Mouse (Mus musculus) lung, adult 2 months (tissue): ENCODE results near the gene Rreb1. TPM values are rescaled to one million over a fixed set of nuclear protein-coding genes. Genes with fewer than 3 reads are reported as not detected.

Source experiments
- DNase-seq: peaks from one replicate; pipeline ENCODE4 v3.0.0; 2022
- H3K4me1 ChIP-seq: fragments of 200-500 bp; 2 replicates; pipeline ENCODE4 v1.6.1; 2011; ENCODE audit warnings: low read length; ENCODE audit not compliant: control insufficient read depth, insufficient read depth
- H3K4me3 ChIP-seq: fragments of 200-500 bp; replicated peaks from 2 replicates; pipeline ENCODE3; 2011; ENCODE audit warnings: low read depth, mild to moderate bottlenecking, control low read depth, low read length; ENCODE audit errors: extremely low read depth
- CTCF ChIP-seq: fragments of 200-500 bp; IDR thresholded peaks from 2 replicates; pipeline ENCODE4 v1.5.1; 2011; ENCODE audit warnings: mild to moderate bottlenecking, low read length, control low read depth; ENCODE audit not compliant: insufficient read depth
- POLR2A ChIP-seq: fragments of 200-500 bp; IDR thresholded peaks from 2 replicates; pipeline ENCODE4 v1.6.1; 2011; ENCODE audit warnings: low read depth, mild to moderate bottlenecking, control low read depth, low read length, borderline replicate concordance; ENCODE audit errors: extremely low read depth
- WGBS: fragments of 180-500 bp; shearing (Covaris S2); methylation state at CpG from one replicate; pipeline ENCODE4 v1.1.7; 2018; 5-methylcytosine and 5-hydroxymethylcytosine counted together
- polyA plus RNA-seq: library from polyadenylated mRNA; depleted of rRNA; stranded (reverse); fragments of >200 nt; gene quantifications from 2 replicates; pipeline ENCODE4 v1.2.3, GENCODE M21; 2012

Rreb1 gene
- polyA plus RNA-seq, 1 experiment, result 23.7 TPM

DNA sequence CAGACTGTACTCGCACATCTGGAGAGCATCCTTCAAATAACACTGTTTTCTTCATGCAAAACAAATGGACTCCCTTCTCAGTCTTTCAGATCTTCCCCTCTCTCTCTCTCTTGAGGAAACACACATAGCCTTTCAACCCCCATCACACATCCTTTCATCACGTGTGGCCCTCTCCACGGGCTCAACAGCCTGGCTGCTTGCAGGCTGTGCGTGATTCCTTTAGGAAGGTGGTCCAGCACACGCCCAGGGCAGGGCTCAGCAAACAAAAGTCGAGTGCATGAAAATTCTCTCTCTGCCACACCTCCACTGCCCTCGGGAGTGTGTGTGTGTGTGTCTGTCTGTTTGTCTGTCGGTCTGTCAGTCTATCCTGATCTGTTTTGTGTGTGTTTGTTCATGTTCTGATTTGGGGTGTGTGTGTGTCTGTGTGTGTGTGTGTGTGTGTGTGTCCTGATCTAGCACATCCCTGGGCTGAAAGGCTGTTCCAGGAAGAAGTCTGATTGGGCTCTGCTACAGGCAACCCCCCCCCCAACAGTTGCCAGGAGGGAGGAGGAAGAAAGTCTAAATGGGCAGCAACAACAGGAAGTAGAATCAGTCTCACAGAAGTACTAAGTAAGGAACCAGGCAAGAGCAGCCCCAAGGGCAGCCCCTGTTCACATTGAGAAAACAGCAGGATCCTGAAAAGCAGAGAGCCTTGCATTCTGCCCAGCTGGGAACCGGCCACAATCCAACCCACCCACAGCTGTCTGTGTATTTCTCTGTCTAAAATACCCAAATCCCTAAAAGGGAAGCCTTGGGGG is 26.8 kb upstream of the Rreb1 start:
- 24% methylated on average over 9 of the region's 9 CpGs for WGBS
- TF ChIP-seq CTCF (no peak), POLR2A (no peak)
- Histone ChIP-seq H3K4me1 (peaks cover 10% of the 10 kb centered on the region), H3K4me3 (no peak overlapping the region)
- DNase-seq, result peak; percentile 35

DNA sequence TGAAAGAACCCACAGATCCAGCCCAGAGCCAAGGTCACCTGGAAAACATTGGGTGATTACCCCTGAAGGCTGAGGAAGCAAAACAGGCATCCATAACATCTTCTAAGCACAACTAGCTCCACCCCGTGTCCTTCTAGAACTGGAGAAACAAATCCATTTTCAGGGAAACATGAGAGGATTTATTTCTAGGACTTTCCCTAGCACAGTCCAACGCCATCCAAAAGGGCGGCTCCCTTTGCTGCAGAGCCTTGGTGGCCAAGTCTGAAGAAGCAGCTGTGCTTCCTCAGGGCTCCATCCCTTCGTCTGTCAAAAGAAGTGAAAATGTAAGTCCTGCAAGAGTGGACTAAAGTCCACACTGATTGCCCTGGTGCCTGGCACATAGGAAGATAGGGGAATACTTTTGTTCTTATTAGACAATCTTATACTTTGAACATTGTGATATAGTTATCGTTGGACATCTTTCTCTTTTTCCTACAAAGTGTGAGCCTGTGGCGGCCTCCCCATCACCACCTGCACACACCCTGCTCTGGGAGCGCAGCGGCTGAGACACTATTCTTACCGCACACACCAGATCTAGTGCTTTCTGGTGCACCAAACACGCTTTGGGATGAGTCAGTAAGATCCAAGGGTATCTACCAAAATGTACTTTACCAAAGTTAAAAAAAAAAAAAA is 18.7 kb upstream of the Rreb1 start:
- H3K4me3 ChIP-seq, result no peak overlapping the region
- H3K4me1 ChIP-seq, result no peaks in the 10 kb centered on the region
- 86% methylated on average over 10 of the region's 10 CpGs for WGBS
- DNase-seq, result no peak
- no peak for TF ChIP-seq CTCF
- TF ChIP-seq POLR2A, result no peak

DNA sequence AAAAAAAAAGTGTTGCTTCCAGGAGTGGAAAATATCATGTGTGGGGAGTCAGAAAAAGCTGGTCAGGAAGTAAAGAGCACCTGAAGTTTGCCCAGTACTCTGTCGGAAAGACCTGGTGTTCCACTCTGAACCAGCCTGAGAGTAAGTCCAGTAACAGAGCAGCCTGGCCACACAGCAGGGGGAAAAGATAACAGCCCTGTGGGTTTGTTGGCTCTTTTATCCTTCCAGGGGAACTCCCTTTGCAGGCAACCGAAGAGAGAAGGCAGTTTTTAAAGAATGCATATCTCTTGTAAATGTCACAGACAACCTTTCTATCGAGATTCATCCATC is 18.2 kb upstream of the Rreb1 start:
- no peak for TF ChIP-seq POLR2A
- TF ChIP-seq CTCF, result no peak
- DNase-seq, result no peak
- H3K4me1 ChIP-seq, result no peaks in the 10 kb centered on the region
- H3K4me3 ChIP-seq, result no peak overlapping the region
- 61% methylated on average over 3 of the region's 3 CpGs for WGBS

DNA sequence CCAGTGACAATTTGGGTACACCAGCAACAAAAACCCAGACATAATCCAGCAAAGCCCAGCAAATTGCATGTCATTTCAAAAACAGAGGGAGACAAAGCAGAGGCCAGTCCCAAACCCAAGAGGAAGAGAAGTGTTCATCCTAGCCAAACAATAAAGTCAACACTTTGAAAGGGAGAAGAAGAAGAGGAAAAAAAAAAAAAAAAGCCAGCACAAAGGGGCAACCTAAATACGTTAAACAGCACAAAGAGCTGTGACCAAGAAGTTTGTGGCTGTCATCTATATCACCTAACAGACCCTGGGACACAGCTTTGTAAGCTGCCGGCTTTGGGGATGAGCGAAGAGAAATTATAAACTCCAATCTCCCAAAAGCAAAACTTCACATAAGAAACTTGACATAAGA is 17.8 kb upstream of the Rreb1 start:
- DNase-seq, result no peak

DNA sequence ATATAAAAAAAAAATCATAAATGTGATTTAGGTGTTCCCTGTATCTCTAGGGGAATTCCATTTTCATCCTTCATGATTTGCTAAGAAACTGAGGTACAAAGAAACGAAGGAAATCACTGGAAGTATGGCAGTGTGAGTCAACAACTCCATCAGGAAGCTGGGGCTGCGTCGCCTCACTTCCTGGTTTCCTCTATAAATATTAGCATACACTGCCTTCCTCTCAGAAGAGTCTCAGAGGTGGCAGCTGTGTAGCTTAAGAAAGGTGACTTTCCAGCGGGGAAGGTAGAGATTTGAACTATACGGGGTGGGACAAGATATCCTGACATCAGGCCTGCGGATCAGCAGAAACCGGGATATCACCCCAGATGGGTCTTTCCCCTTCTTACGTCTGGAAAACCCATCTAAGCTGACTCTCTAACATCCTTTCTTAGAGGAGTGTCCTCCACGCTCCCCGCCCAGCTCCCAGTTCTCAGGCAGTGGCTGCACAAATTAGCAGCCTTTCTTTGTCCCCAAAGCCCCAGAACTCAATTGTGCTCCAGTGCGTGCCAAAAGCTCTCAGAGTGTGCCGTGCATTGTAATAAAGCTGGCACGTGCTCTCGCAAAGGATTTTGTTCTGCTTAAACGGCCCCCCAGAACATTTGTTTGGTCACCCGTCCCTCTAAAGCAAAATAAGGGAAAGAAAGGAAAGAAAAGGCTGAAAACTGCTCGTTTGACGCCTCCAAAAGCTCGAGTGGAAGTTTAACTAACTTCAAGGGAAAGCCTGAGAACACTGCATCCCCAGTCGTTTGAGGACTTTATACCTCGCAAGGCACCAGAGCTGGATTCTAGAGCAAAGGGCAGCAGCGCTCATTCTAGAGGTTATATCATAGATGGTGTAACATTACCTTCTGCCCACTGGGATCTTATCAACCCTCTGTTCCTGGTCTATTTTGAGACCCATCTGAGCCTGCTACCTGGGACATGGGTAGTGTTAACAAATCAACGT is 17.0 kb upstream of the Rreb1 start:
- Histone ChIP-seq H3K4me1 (no peaks in the 10 kb centered on the region), H3K4me3 (no peak overlapping the region)
- 31% methylated on average over 23 of the region's 23 CpGs for WGBS

More for the DNA sequence above, 17.8 kb upstream of the Rreb1 start:
- no peaks in the 10 kb centered on the region for H3K4me1 ChIP-seq
- no peak overlapping the region for H3K4me3 ChIP-seq
- 80% methylated on average over 3 of the region's 3 CpGs for WGBS
- TF ChIP-seq POLR2A, result no peak
- TF ChIP-seq CTCF, result no peak

DNA sequence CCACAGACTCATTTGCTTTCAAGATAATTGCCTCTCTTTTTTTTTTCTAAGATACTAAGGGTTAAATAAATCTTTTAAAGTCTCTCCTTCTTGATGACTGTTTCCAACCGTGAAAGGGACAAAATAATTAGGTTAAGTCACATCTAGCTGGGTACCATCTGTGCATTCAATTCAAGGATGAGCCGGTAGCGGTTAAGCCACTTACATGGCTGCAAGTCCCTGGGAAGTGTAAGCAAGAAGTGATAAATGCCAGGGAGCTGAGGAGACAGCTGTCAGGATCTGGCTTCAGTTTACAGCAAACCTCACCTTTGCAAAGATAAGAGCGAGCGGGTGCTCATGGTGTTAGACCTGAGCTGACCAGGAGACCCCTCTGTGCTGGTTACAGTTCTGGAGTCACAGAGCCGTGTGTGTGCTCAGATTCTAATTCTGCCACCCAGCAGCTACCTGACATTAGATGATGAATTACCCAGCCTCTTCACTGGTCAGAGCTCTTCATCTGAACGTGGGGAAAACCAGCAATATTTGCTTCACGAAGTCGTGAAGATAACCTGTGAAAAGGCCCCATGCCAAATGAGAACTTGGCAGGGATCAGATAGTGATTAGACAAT is 14.3 kb upstream of the Rreb1 start:
- WGBS, result 66% methylated on average over 9 of the region's 9 CpGs
- H3K4me3 ChIP-seq, result no peak overlapping the region
- H3K4me1 ChIP-seq, result no peaks in the 10 kb centered on the region
- DNase-seq, result no peak
- no peak for TF ChIP-seq CTCF
- no peak for TF ChIP-seq POLR2A

More for the DNA sequence above, 17.0 kb upstream of the Rreb1 start:
- DNase-seq, result no peak
- no peak for TF ChIP-seq POLR2A
- no peak for TF ChIP-seq CTCF

DNA sequence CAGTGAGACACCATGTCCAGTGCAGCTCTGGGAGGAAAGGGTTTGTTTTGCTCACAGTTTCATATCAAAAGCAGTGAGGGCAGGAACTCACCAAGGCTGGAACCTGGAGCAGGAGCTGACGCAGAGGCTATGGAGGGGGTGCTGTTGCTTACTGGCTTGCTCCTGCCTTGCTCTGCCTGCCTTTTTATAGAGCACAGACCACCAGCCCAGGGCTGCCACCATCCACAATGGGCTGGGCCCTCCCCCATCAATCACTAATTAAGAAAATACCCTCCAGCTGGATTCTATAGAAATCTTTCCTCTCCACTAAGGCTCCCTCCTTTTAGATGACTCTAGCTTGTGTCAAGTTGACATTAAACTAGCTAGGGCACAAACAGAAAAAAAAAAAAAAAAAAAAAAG is 8.4 kb upstream of the Rreb1 start:
- no peak overlapping the region for H3K4me3 ChIP-seq
- H3K4me1 ChIP-seq, result no peaks in the 10 kb centered on the region
- TF ChIP-seq POLR2A (no peak), CTCF (no peak)
- 57% methylated on average over 1 of the region's 1 CpGs for WGBS
- no peak for DNase-seq

DNA sequence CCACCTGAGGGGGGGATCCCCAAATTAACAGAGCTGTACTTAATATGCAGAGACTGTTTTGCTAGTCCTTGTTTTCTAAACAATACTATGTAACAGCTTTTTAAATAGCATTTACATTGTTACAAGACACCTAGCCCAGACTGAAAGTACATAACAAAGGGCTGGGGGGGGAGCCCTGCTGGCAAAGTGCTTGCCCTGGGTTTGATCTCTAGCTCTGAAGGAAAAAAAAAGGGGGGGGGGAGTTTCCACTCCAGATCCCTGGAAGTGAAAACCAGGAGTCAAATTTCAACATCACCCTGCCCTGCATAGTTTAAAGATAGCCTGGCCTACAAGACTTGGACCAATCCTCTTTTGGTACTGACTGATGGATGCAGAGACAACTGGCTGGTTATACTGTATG is 4.7 kb upstream of the Rreb1 start:
- Histone ChIP-seq H3K4me3 (no peak overlapping the region), H3K4me1 (peaks cover 3% of the 10 kb centered on the region; the same call in 1 of the 2 replicates)
- TF ChIP-seq CTCF, result no peak
- no peak for TF ChIP-seq POLR2A
- DNase-seq, result no peak

DNA sequence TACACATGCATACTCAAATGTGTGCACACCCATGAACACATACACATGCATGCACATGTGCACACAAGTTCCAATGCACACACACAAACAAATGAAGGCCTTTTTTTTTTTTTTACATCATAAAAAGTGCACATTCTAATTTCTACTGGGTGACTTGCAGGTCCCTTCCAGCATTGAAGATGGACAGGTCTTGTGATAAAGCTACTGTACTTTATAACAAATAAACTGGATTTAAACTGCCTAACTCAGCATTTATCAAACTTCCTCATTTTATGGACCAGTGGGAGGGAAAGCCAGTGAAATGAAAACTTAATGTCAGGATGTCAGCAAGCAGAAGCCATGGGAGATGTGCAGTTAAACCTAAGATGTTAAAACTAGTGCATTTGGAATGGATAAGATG is 1.5 kb upstream of the Rreb1 start:
- no peak for DNase-seq
- Histone ChIP-seq H3K4me1 (peaks cover 5% of the 10 kb centered on the region), H3K4me3 (no peak overlapping the region)
- TF ChIP-seq CTCF (no peak), POLR2A (no peak)
